Mouse (Mus musculus): Measurements from ENCODE around the gene Suv39h2. TPM values are rescaled to one million over a fixed set of nuclear protein-coding genes. Genes with fewer than 3 reads are reported as not detected.
A peak's percentile ranks its signal among the peaks of the same experiment; 100 is the strongest.

The Suv39h2 gene
- total RNA-seq, 2 experiments from 2014 or later = 3.6 to 4.3 TPM

GRCm38 (mm10) chr2:3423841-3424578 lies 50.8 kb downstream of the Suv39h2 start, which contains the start of gene Dclre1c:
TSS of gene Dclre1c (plus strand) at chr2:3424131.
- DNase-seq (ENCODE audit: low spot score in 2 of 2) = peak; percentile 82 to 94

GRCm38 (mm10) chr2:3422548-3422947 lies 52.3 kb downstream of the Suv39h2 start, which contains the start of gene Meig1:
TSS of gene Meig1 (minus strand) at chr2:3422648.
- DNase-seq (ENCODE audit: low spot score in 2 of 2) = no peak

GRCm38 (mm10) chr2:3420157-3420556 lies 54.7 kb downstream of the Suv39h2 start:
- DNase-seq (ENCODE audit: low spot score in 2 of 2) = peak in 1 of 2 experiments; percentile 16

- DNase-seq (ENCODE audit: low spot score in 2 of 2) = peak; percentile 92 to 97
These were observed 55.9 kb downstream of the Suv39h2 start for GRCm38 (mm10) chr2:3418883-3419431.

GRCm38 (mm10) chr2:3415676-3416075 lies 59.2 kb downstream of the Suv39h2 start:
- no peak for DNase-seq (ENCODE audit: low spot score in 2 of 2)

GRCm38 (mm10) chr2:3414241-3414640 lies 60.6 kb downstream of the Suv39h2 start:
- DNase-seq (ENCODE audit: low spot score in 2 of 2) = peak in 1 of 2 experiments; percentile 81

- DNase-seq (ENCODE audit: low spot score in 2 of 2) = no peak
These were observed 67.1 kb downstream of the Suv39h2 start for GRCm38 (mm10) chr2:3407756-3408155.

- DNase-seq (ENCODE audit: low spot score in 2 of 2) = no peak
These were observed 68.8 kb downstream of the Suv39h2 start for GRCm38 (mm10) chr2:3405981-3406380.

Other genes starting within 250 kb of the Suv39h2 start
- gene Nmt2, start 190.8 kb downstream of the Suv39h2 start, total RNA-seq (2021) = 10 to 100 TPM; 82.6 to 91.0 TPM
- gene Rpp38, start 142.4 kb downstream of the Suv39h2 start, total RNA-seq (2021) = 10 to 100 TPM; 10.7 to 11.9 TPM
- gene Acbd7, start 138.9 kb downstream of the Suv39h2 start, total RNA-seq (2021) = 1 to 10 TPM in 1 of 2 experiments, under 1 TPM in 1; 0.94 to 1.8 TPM
- gene Olah, start 77.8 kb downstream of the Suv39h2 start, total RNA-seq (2021) = not detected
- 1 to 10 TPM; 3.7 to 5.5 TPM for gene Meig1, start 52.4 kb downstream of the Suv39h2 start, total RNA-seq (2021)
- 10 to 100 TPM in 1 of 2 experiments, 1 to 10 TPM in 1; 9.9 to 12.5 TPM for gene Dclre1c, start 50.9 kb downstream of the Suv39h2 start, total RNA-seq (2021)
- gene Gm45902, start 37.8 kb upstream of the Suv39h2 start, total RNA-seq (2021) = 1 to 10 TPM; 4.7 TPM
- gene Hspa14, start 37.8 kb upstream of the Suv39h2 start, total RNA-seq (2021) = 10 to 100 TPM; 43.1 to 44.3 TPM
- under 1 TPM; 0.59 to 0.66 TPM for gene Cdnf, start 38.0 kb upstream of the Suv39h2 start, total RNA-seq (2021)
- 10 to 100 TPM; 12.9 to 16.5 TPM for gene Fam107b, start 95.5 kb upstream of the Suv39h2 start, total RNA-seq (2021)